Mouse (Mus musculus) neural tube, embryonic 14.5 days (tissue): ENCODE results near the gene Plxna4. TPM values are rescaled to one million over a fixed set of nuclear protein-coding genes. Genes with fewer than 3 reads are reported as not detected.

Source experiments
- ATAC-seq: fragments of 200-750 bp; cut with Nextera tagmentation; 2 replicates; pipeline ENCODE4 v1.8.0; 2017; ENCODE audit warnings: low read depth, mild to moderate bottlenecking, moderate TSS enrichment, moderate library complexity
- H3K27ac ChIP-seq: fragments of 300-500 bp; sonication (generic); 2 replicates; pipeline ENCODE4 v1.5.1; 2014; ENCODE audit warnings: low read depth, mild to moderate bottlenecking, control low read depth, low read length, moderate library complexity, mixed read lengths
- H3K27me3 ChIP-seq: fragments of 300-500 bp; sonication (generic); 2 replicates; pipeline ENCODE4 v1.6.1; 2014; ENCODE audit warnings: low read length; ENCODE audit not compliant: control insufficient read depth, insufficient read depth
- H3K36me3 ChIP-seq: fragments of 300-500 bp; sonication (generic); 2 replicates; pipeline ENCODE4 v1.6.1; 2014; ENCODE audit warnings: low read length, mixed read lengths; ENCODE audit not compliant: control insufficient read depth, insufficient read depth
- H3K4me1 ChIP-seq: fragments of 300-500 bp; sonication (generic); 2 replicates; pipeline ENCODE4 v1.6.1; 2014; ENCODE audit warnings: low read length; ENCODE audit not compliant: control insufficient read depth, insufficient read depth
- H3K4me2 ChIP-seq: fragments of 300-500 bp; sonication (generic); 2 replicates; pipeline ENCODE4 v1.6.1; 2014; ENCODE audit warnings: mild to moderate bottlenecking, low read depth, low read length, control low read depth
- H3K4me3 ChIP-seq: fragments of 300-500 bp; sonication (generic); 2 replicates; pipeline ENCODE4 v1.5.1; 2014; ENCODE audit warnings: low read depth, low read length, control low read depth, mixed read lengths
- H3K9ac ChIP-seq: fragments of 300-500 bp; sonication (generic); replicated peaks from 2 replicates; pipeline ENCODE4 v1.6.1; 2014; ENCODE audit warnings: low read depth, mild to moderate bottlenecking, control low read depth, low read length, mixed read lengths
- H3K9me3 ChIP-seq: fragments of 300-500 bp; sonication (generic); 2 replicates; pipeline ENCODE4 v1.6.1; 2016; ENCODE audit warnings: low read length; ENCODE audit not compliant: control insufficient read depth
- WGBS: fragments of 180-500 bp; shearing (Covaris S2); extraction: QIAGEN DNeasy Blood & Tissue Kit; methylation state at CpG from one replicate; pipeline ENCODE4 v1.1.7; 2014; 5-methylcytosine and 5-hydroxymethylcytosine counted together
- polyA plus RNA-seq: library from polyadenylated mRNA; unstranded; fragments of >200 nt; fragmentation: Nextera tagmentation; extraction: Ambion mirVana; gene quantifications from 2 replicates; pipeline ENCODE4 v1.2.1, GENCODE M21; 2014

Plxna4 gene
- polyA plus RNA-seq, 1 experiment from 2014 or later: 25.1 TPM

DNA sequence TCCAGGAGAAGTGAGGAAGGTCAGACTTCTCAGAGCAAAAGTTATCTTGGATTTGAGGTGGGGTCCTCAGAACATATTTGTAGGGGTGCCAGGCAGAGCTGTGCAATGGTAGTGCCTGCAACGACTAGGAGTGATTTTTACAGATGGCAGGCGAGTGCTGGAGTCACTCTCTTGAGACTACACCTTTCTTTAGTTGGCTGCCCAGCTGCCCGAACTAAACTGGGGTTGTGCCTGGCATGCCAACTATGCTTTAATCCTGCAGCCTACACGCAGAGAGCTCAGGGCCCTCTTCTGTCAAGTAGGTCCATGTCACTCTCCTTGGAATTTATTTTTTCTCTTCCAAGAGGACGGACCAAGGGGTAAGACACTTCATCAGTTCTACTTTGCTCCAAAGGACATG, 61.2 kb downstream of the Plxna4 start:
- H3K4me2 ChIP-seq: no peak overlapping the region
- no peak overlapping the region for H3K9ac ChIP-seq
- 81% methylated on average over 5 of the region's 5 CpGs for WGBS
- no peak overlapping the region for H3K27ac ChIP-seq
- H3K9me3 ChIP-seq: no peaks in the 10 kb centered on the region
- no peak overlapping the region for H3K4me3 ChIP-seq
- H3K4me1 ChIP-seq: no peaks in the 10 kb centered on the region
- H3K36me3 ChIP-seq: no peaks in the 10 kb centered on the region
- no peaks in the 10 kb centered on the region for H3K27me3 ChIP-seq
- ATAC-seq: no peak

DNA sequence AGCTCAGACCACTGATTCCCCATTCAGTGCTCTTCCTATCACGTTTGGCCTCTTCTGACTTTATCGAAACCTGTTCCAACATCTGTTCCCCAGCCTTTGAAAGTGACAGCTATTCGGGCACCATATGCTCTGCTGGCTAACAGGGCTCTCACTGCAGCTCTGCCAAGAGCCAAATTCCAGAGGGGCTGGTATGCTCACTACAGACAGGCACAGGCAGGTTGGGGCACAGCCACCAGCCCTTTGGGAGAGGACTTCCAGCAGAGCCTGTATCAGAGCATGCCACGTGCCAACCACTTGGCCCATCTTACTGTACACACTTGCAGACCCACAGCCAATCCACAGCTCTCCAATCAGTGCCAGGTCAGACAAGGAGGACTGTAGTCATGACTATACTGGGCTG, 67.9 kb downstream of the Plxna4 start:
- Histone ChIP-seq H3K4me2 (no peak overlapping the region), H3K4me3 (no peak overlapping the region), H3K4me1 (no peaks in the 10 kb centered on the region), H3K9me3 (no peaks in the 10 kb centered on the region), H3K36me3 (peaks cover 7% of the 10 kb centered on the region; the same call in 1 of the 2 replicates), H3K9ac (no peak overlapping the region), H3K27me3 (no peaks in the 10 kb centered on the region), H3K27ac (no peak overlapping the region)
- 67% methylated on average over 4 of the region's 4 CpGs for WGBS
- ATAC-seq: peak; percentile 31; the same call in 1 of the 2 replicates

GRCm38 (mm10) chr6:32518617-32519016, 69.4 kb downstream of the Plxna4 start:
- Histone ChIP-seq H3K9ac (no peak overlapping the region), H3K27ac (no peak overlapping the region), H3K9me3 (no peaks in the 10 kb centered on the region), H3K27me3 (no peaks in the 10 kb centered on the region), H3K4me2 (no peak overlapping the region), H3K36me3 (peaks cover 7% of the 10 kb centered on the region; the same call in 1 of the 2 replicates), H3K4me3 (no peak overlapping the region), H3K4me1 (no peaks in the 10 kb centered on the region)
- 94% methylated on average over 3 of the region's 3 CpGs for WGBS
- no peak for ATAC-seq

- Histone ChIP-seq H3K4me3 (no peak overlapping the region), H3K27me3 (no peaks in the 10 kb centered on the region), H3K27ac (no peak overlapping the region), H3K9me3 (no peaks in the 10 kb centered on the region), H3K36me3 (peaks cover 7% of the 10 kb centered on the region; the same call in 1 of the 2 replicates), H3K9ac (no peak overlapping the region), H3K4me2 (no peak overlapping the region), H3K4me1 (no peaks in the 10 kb centered on the region)
- no peak for ATAC-seq
- 71% methylated on average over 6 of the region's 6 CpGs for WGBS
These were observed 73.9 kb downstream of the Plxna4 start for GRCm38 (mm10) chr6:32514096-32514495.

DNA sequence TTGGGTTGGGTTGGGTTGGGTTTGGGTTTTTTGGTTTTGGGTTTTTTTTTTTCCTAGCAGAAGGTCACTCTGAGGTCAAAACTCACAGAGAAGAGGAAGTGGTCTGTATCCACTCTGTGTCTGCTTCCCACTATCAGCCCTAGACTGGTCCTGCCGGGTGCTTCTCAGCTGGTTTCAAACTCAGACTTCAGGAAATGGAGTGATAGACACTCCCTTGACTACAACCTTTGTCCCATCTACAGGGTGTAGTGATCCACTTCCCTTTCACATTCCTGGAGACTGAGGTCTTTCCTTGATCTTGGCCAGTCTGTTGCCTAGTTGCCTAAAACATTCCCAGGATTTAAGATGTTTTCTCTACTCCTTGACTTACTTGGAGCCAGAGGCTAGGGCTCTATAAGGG, 76.0 kb downstream of the Plxna4 start:
- WGBS: 89% methylated on average over 1 of the region's 1 CpGs
- 0 out of 2 replicates have a peak, but pooled peaks cover 3% of the 10 kb centered on the region for H3K4me1 ChIP-seq
- no peaks in the 10 kb centered on the region for H3K27me3 ChIP-seq
- no peak for ATAC-seq
- no peak overlapping the region for H3K4me2 ChIP-seq
- no peak overlapping the region for H3K9ac ChIP-seq
- H3K4me3 ChIP-seq: no peak overlapping the region
- H3K9me3 ChIP-seq: no peaks in the 10 kb centered on the region
- peaks cover 7% of the 10 kb centered on the region; the same call in 1 of the 2 replicates for H3K36me3 ChIP-seq
- H3K27ac ChIP-seq: no peak overlapping the region

DNA sequence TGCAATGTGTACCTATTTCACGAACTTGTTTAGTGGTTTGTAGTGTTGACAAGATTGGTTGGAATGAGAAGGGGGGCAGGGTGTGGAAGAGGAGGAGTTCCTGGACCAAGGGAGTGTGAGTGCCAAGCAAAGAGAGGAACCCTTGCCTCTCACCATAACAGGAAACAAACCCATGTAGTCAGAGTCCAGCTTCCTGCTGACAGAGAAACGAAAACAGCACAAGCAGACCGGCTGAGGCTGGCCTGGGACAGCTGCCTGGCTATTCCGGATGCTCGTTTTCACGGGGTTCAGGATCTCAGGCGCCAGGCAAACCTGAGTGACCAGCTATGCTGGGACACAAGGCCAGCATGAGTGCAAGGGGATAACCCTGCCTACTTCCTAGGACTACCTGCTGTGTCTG, 77.1 kb downstream of the Plxna4 start:
- Histone ChIP-seq H3K27me3 (no peaks in the 10 kb centered on the region), H3K9ac (no peak overlapping the region), H3K4me2 (no peak overlapping the region), H3K4me3 (no peak overlapping the region), H3K36me3 (no peaks in the 10 kb centered on the region), H3K9me3 (no peaks in the 10 kb centered on the region), H3K27ac (no peak overlapping the region), H3K4me1 (0 out of 2 replicates have a peak, but pooled peaks cover 3% of the 10 kb centered on the region)
- ATAC-seq: no peak
- WGBS: 86% methylated on average over 7 of the region's 7 CpGs

- no peak overlapping the region for H3K27ac ChIP-seq
- 86% methylated on average over 1 of the region's 1 CpGs for WGBS
- no peak for ATAC-seq
These were observed 77.5 kb downstream of the Plxna4 start for GRCm38 (mm10) chr6:32510491-32510890.

GRCm38 (mm10) chr6:32509046-32509445, 78.9 kb downstream of the Plxna4 start:
- WGBS: 60% methylated on average over 9 of the region's 9 CpGs

More at GRCm38 (mm10) chr6:32510491-32510890, 77.5 kb downstream of the Plxna4 start:
- H3K4me1 ChIP-seq: 0 out of 2 replicates have a peak, but pooled peaks cover 3% of the 10 kb centered on the region
- no peaks in the 10 kb centered on the region for H3K36me3 ChIP-seq
- no peaks in the 10 kb centered on the region for H3K27me3 ChIP-seq
- H3K9ac ChIP-seq: no peak overlapping the region
- no peaks in the 10 kb centered on the region for H3K9me3 ChIP-seq
- no peak overlapping the region for H3K4me2 ChIP-seq
- no peak overlapping the region for H3K4me3 ChIP-seq

GRCm38 (mm10) chr6:32504963-32505362, 83.0 kb downstream of the Plxna4 start:
- no peak for ATAC-seq
- Histone ChIP-seq H3K27me3 (no peaks in the 10 kb centered on the region), H3K9me3 (no peaks in the 10 kb centered on the region), H3K9ac (no peak overlapping the region), H3K4me2 (no peak overlapping the region), H3K4me1 (0 out of 2 replicates have a peak, but pooled peaks cover 3% of the 10 kb centered on the region), H3K27ac (no peak overlapping the region), H3K4me3 (no peak overlapping the region), H3K36me3 (no peaks in the 10 kb centered on the region)
- WGBS: 47% methylated on average over 5 of the region's 5 CpGs

More at GRCm38 (mm10) chr6:32509046-32509445, 78.9 kb downstream of the Plxna4 start:
- Histone ChIP-seq H3K27ac (no peak overlapping the region), H3K4me3 (no peak overlapping the region), H3K27me3 (no peaks in the 10 kb centered on the region), H3K4me2 (no peak overlapping the region), H3K4me1 (0 out of 2 replicates have a peak, but pooled peaks cover 3% of the 10 kb centered on the region), H3K36me3 (no peaks in the 10 kb centered on the region), H3K9me3 (no peaks in the 10 kb centered on the region), H3K9ac (no peak overlapping the region)
- 0 out of 2 replicates have a peak, but pooled peaks have one; percentile 32 for ATAC-seq
